Mouse (Mus musculus) E14TG2a.4 (cell line): ENCODE measurements around the gene Spred2.

Experiments
- H3K27me3 ChIP-seq: 2 replicates; pipeline ENCODE4 v1.6.1; 2014; ENCODE audit warnings: low read length, control low read depth; ENCODE audit not compliant: insufficient read depth
- H3K36me3 ChIP-seq: 2 replicates; pipeline ENCODE4 v1.6.1; 2014; ENCODE audit warnings: low read length, control low read depth; ENCODE audit not compliant: insufficient read depth
- H3K4me1 ChIP-seq: replicated peaks from 2 replicates; pipeline ENCODE4 v1.6.1; 2014; ENCODE audit warnings: low read depth, low read length, control low read depth
- H3K4me3 ChIP-seq: replicated peaks from 2 replicates; pipeline ENCODE4 v1.5.1; 2014; ENCODE audit warnings: mild to moderate bottlenecking, low read length
- H3K9me3 ChIP-seq: 2 replicates; pipeline ENCODE4 v1.6.1; 2014; ENCODE audit warnings: low read length, control low read depth
- CTCF ChIP-seq: conservative IDR thresholded peaks from 2 replicates; pipeline ENCODE4 v1.5.1; 2014; ENCODE audit warnings: low read length
- NANOG ChIP-seq: IDR thresholded peaks from 2 replicates; pipeline ENCODE4 v1.6.1; 2014; ENCODE audit warnings: borderline replicate concordance, low read length, mixed read lengths
- POU5F1 ChIP-seq: IDR thresholded peaks from 2 replicates; pipeline ENCODE4 v1.6.1; 2014; ENCODE audit warnings: low read length, borderline replicate concordance

Spred2 gene

DNA sequence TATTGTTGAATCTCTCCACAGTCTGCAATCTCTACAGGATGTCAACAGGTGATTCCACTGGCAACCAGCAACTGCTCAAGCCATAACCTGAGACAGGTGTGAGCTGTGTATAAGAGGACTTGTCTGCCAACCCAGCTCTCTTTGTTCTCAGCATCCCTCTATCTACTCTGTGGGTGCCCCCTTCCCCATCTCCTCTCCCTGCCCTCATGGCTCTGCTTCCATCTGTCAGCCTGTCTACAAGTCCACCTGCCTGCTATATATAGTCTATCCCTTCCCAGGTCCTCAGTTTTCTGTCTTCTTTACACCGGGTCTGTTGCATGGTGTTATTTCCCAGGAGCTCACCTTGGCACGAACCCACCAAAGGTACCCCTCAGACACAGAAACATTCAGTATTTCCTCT lies 140.8 kb downstream of the Spred2 start:
- Histone ChIP-seq H3K4me3 (peak overlapping the region; percentile 30; the same call in 1 of the 2 replicates), H3K4me1 (peaks cover 81% of the 10 kb centered on the region), H3K9me3 (no peaks in the 10 kb centered on the region), H3K27me3 (no peaks in the 10 kb centered on the region), H3K36me3 (peaks cover 68% of the 10 kb centered on the region)
- TF ChIP-seq NANOG = no peak

GRCm38 (mm10) chr11:20066106-20066505 lies 141.9 kb downstream of the Spred2 start:
- no peak overlapping the region for H3K4me3 ChIP-seq
- peaks cover 73% of the 10 kb centered on the region for H3K4me1 ChIP-seq
- TF ChIP-seq NANOG (no peak), POU5F1 (no peak), CTCF (no peak)
- H3K9me3 ChIP-seq = no peaks in the 10 kb centered on the region
- H3K36me3 ChIP-seq = peaks cover 67% of the 10 kb centered on the region
- H3K27me3 ChIP-seq = no peaks in the 10 kb centered on the region

DNA sequence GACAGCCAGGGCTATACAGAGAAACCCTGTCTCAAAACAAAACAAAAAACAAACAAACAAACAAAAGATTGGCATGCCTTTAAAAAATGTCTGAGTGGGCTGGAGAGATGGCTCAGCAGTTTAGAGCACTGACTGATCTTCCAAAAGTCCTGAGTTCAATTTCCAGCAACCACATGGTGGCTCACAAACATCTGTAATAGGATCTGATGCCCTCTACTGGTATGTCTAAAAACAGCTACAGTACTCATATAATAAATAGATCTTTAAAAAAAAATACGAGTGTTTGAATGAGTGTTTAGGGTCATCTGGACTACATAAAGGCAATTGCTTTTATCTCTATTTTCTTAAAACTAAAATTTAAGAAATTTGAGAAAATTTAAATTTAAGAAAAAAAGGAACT lies 143.3 kb downstream of the Spred2 start:
- TF ChIP-seq POU5F1 (no peak), CTCF (peak; percentile 42)
- H3K9me3 ChIP-seq = no peaks in the 10 kb centered on the region
- peaks cover 75% of the 10 kb centered on the region for H3K36me3 ChIP-seq
- H3K4me1 ChIP-seq = peaks cover 63% of the 10 kb centered on the region
- H3K27me3 ChIP-seq = no peaks in the 10 kb centered on the region
- H3K4me3 ChIP-seq = no peak overlapping the region

DNA sequence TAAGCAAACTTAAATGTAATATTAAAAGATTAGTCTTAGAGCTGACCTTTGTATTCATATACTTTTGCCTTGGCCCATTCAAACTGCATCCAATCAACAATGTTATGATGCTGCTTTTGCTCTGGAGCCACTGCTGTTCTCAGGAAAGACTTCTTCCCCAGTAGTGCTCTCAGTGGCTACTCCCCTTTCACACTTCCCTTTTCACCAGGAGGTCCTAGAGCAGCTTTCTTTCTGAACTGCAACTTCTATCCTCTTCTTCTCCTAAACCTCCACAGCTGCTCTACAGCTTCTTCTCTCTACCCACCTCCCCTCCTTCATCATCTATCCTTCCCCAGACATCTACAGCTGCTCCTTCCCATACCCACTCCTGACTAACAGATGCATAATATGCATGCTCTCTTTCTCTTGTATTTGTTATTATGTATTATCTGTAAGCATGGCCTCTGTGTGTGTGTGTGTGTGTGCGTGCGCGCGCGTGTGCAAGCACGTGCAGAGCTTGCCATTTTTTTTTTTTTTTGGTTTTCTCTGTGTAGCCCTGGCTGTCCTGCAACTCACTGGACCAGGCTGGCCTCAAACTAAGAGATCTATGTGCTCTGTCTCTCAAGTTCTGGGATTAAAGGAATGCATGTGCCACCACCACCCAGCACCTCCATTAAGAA lies 144.3 kb downstream of the Spred2 start:
- Histone ChIP-seq H3K4me3 (no peak overlapping the region), H3K4me1 (peaks cover 56% of the 10 kb centered on the region), H3K36me3 (peaks cover 83% of the 10 kb centered on the region), H3K27me3 (no peaks in the 10 kb centered on the region), H3K9me3 (no peaks in the 10 kb centered on the region)
- TF ChIP-seq NANOG = no peak
- no peak for TF ChIP-seq POU5F1
- TF ChIP-seq CTCF = no peak

- TF ChIP-seq NANOG (no peak), POU5F1 (no peak), CTCF (peak; percentile 49)
- Histone ChIP-seq H3K27me3 (no peaks in the 10 kb centered on the region), H3K9me3 (no peaks in the 10 kb centered on the region), H3K4me3 (no peak overlapping the region), H3K4me1 (peaks cover 33% of the 10 kb centered on the region), H3K36me3 (peaks cover 87% of the 10 kb centered on the region)
These were observed 148.0 kb downstream of the Spred2 start for GRCm38 (mm10) chr11:20072174-20072573.

GRCm38 (mm10) chr11:20072826-20073225 lies 148.7 kb downstream of the Spred2 start:
- Histone ChIP-seq H3K27me3 (no peaks in the 10 kb centered on the region), H3K4me1 (peaks cover 30% of the 10 kb centered on the region), H3K4me3 (no peak overlapping the region), H3K36me3 (peaks cover 90% of the 10 kb centered on the region), H3K9me3 (no peaks in the 10 kb centered on the region)
- TF ChIP-seq POU5F1 (no peak), NANOG (no peak), CTCF (no peak)
